Mouse (Mus musculus) forebrain, embryonic 14.5 days (tissue): ENCODE results near the gene Adam12. TPM values are rescaled to one million over a fixed set of nuclear protein-coding genes. Genes with fewer than 3 reads are reported as not detected.

ENCODE experiments used
- ATAC-seq: fragments of 200-750 bp; cut with Nextera tagmentation; 2 replicates; pipeline ENCODE4 v1.8.0; 2017; ENCODE audit warnings: mild to moderate bottlenecking, moderate library complexity
- DNase-seq: peaks from one replicate; pipeline ENCODE4 v3.0.0-alpha.2; 2015; ENCODE audit warnings: low spot score
- H3K27ac ChIP-seq: fragments of 300-500 bp; sonication (generic); 2 replicates; pipeline ENCODE4 v1.5.1; 2014; ENCODE audit warnings: low read depth, mild to moderate bottlenecking, control low read depth, low read length, moderate library complexity
- H3K27me3 ChIP-seq: fragments of 300-500 bp; sonication (generic); replicated peaks from 2 replicates; pipeline ENCODE4 v1.6.1; 2014; ENCODE audit warnings: low read length, control low read depth, mixed read lengths; ENCODE audit not compliant: control insufficient read depth, insufficient read depth
- H3K36me3 ChIP-seq: fragments of 300-500 bp; sonication (generic); 2 replicates; pipeline ENCODE4 v1.6.1; 2014; ENCODE audit warnings: low read length, control low read depth; ENCODE audit not compliant: control insufficient read depth, insufficient read depth
- H3K4me1 ChIP-seq: fragments of 300-500 bp; sonication (generic); 2 replicates; pipeline ENCODE4 v1.6.1; 2014; ENCODE audit warnings: antibody characterized with exemption, low read length, control low read depth; ENCODE audit not compliant: control insufficient read depth, insufficient read depth
- H3K4me2 ChIP-seq: fragments of 300-500 bp; sonication (generic); 2 replicates; pipeline ENCODE4 v1.6.1; 2014; ENCODE audit warnings: mild to moderate bottlenecking, control low read depth, low read length
- H3K4me3 ChIP-seq: fragments of 300-500 bp; sonication (generic); 2 replicates; pipeline ENCODE4 v1.5.1; 2014; ENCODE audit warnings: low read depth, low read length, control low read depth
- H3K9ac ChIP-seq: fragments of 300-500 bp; sonication (generic); 2 replicates; pipeline ENCODE4 v1.6.1; 2014; ENCODE audit warnings: mild to moderate bottlenecking, low read length, control low read depth, moderate library complexity
- H3K9me3 ChIP-seq: fragments of 300-500 bp; sonication (generic); replicated peaks from 2 replicates; pipeline ENCODE4 v1.6.1; 2016; ENCODE audit warnings: low read length, control low read depth, mixed read lengths; ENCODE audit not compliant: control insufficient read depth
- WGBS: fragments of 180-500 bp; shearing (Covaris S2); extraction: QIAGEN DNeasy Blood & Tissue Kit; methylation state at CpG from one replicate; pipeline ENCODE4 v1.1.7; 2014; 5-methylcytosine and 5-hydroxymethylcytosine counted together
- polyA plus RNA-seq: library from polyadenylated mRNA; unstranded; fragments of >200 nt; fragmentation: Nextera tagmentation; extraction: Ambion mirVana; gene quantifications from 2 replicates; pipeline ENCODE4 v1.2.1, GENCODE M21; 2014

Adam12 gene
- polyA plus RNA-seq, 1 experiment from 2014 or later: 1.9 TPM

DNA sequence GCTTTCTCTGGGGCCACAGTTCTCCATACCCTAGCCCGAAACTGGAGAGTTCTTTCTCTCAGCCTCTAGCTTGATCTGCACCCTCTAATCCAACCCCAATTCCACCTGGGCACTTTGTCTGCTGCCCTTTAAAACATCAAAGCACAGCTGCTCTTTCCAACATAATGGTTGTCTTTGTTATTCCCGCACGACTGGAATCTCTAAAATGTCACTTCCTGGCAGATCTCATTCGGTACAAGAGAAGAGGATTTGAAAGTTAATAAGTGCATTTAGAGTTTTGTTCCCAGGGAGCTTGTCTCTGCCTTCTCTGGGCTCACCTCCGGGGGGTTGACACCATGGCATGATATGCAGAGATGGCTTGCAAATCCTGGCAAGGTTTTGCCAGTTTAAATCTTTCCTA lies 14.7 kb upstream of the Adam12 start:
- no peak for ATAC-seq
- H3K9me3 ChIP-seq: no peaks in the 10 kb centered on the region

DNA sequence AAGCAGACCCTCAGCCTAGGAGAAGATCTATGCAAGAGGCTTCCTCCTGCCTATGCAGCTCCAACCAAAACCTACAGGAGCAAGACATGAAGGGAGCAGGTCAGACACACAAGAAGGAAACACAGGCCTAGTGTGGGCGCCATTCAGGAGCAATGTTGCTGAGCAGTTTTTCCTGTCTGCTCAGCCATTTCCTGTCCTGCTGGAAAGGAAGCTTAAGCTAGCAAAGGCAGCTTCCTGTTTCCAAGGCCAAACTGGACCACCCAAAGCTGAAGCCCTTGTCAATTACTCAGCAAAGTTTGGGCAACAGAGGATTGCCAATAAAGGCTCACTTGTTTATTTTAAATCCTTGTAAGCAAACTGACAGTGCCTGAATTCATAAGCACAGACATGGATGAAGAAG lies 10.8 kb upstream of the Adam12 start:
- no peaks in the 10 kb centered on the region for H3K36me3 ChIP-seq
- no peaks in the 10 kb centered on the region for H3K4me1 ChIP-seq
- 90% methylated on average over 1 of the region's 1 CpGs for WGBS
- ATAC-seq (no peak), DNase-seq (no peak)
- H3K27me3 ChIP-seq: no peaks in the 10 kb centered on the region
- no peak overlapping the region for H3K27ac ChIP-seq
- no peak overlapping the region for H3K4me3 ChIP-seq
- no peak overlapping the region for H3K4me2 ChIP-seq
- H3K9ac ChIP-seq: no peak overlapping the region
- H3K9me3 ChIP-seq: no peaks in the 10 kb centered on the region

More for the DNA sequence above, 14.7 kb upstream of the Adam12 start:
- Histone ChIP-seq H3K4me1 (no peaks in the 10 kb centered on the region), H3K4me3 (no peak overlapping the region), H3K27ac (no peak overlapping the region), H3K4me2 (no peak overlapping the region), H3K9ac (no peak overlapping the region), H3K27me3 (no peaks in the 10 kb centered on the region), H3K36me3 (no peaks in the 10 kb centered on the region)
- WGBS: 28% methylated on average over 5 of the region's 5 CpGs
- DNase-seq: no peak

DNA sequence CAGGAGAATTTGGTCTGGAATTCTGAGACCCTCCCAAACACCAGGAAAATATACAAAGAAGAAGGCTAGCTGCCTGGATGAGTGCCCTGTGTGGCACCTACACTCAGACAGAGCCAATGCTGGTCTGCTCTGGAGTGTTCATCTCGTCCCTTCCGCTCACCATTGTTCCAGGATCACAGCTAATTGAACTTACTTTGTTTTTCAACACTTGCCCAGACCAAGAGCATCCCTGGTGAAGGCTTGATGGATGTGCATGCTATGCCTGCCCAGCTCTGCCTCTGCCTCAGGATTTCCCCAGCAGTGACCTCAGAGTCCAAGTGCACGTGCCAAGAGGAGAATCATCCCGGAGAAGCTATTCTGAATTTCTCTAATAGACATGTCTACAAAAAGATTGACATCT lies 9.3 kb upstream of the Adam12 start:
- Histone ChIP-seq H3K9me3 (no peaks in the 10 kb centered on the region), H3K36me3 (no peaks in the 10 kb centered on the region), H3K4me2 (no peak overlapping the region), H3K27me3 (no peaks in the 10 kb centered on the region), H3K4me3 (no peak overlapping the region), H3K4me1 (no peaks in the 10 kb centered on the region), H3K9ac (no peak overlapping the region), H3K27ac (no peak overlapping the region)
- 85% methylated on average over 4 of the region's 4 CpGs for WGBS
- ATAC-seq (no peak), DNase-seq (no peak)

DNA sequence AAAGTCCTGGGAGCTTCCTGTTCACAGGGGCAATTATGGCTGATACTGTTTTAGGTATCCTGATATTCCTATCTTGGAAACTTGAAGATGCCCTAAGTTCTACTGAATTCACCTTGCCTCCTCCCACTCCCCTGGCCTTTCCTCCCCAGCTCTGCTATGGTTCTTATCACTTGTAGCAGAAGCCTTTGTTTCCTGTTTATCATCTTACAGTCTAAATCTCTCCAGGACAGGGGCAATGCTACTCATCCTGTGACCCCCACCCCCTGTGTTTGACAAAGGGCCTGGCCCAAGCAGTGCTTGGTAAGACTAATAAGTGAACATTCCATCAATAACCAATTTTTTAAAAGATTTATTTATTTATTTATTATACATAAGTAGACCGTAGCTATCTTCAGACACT lies 8.6 kb upstream of the Adam12 start:
- no peak overlapping the region for H3K9ac ChIP-seq
- no peaks in the 10 kb centered on the region for H3K27me3 ChIP-seq
- no peak overlapping the region for H3K4me3 ChIP-seq
- H3K4me2 ChIP-seq: no peak overlapping the region
- H3K9me3 ChIP-seq: no peaks in the 10 kb centered on the region
- WGBS: 95% methylated on average over 1 of the region's 1 CpGs
- H3K36me3 ChIP-seq: no peaks in the 10 kb centered on the region
- DNase-seq (no peak), ATAC-seq (no peak)
- no peak overlapping the region for H3K27ac ChIP-seq
- no peaks in the 10 kb centered on the region for H3K4me1 ChIP-seq

DNA sequence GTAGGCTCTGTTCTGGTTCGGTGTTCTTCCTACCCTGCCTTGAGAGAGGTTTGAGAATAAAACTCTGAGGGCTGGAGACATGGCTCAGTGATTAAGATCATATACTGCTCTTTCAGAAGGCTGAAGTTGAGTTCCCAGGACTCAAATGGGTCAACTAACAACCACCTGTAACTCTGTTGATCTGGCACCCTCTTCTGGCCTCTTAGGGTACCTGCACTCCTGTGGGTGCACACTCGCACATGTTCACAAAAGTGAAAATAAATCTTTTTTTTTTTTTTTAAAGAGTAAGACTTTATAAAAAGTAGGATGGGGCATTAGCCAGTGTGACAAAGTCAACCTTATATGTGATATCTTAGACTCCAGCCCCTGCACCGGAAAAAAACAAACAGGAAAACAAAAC lies 6.9 kb upstream of the Adam12 start:
- H3K4me2 ChIP-seq: no peak overlapping the region
- H3K4me1 ChIP-seq: no peaks in the 10 kb centered on the region
- DNase-seq (no peak), ATAC-seq (no peak)
- H3K36me3 ChIP-seq: no peaks in the 10 kb centered on the region
- no peak overlapping the region for H3K9ac ChIP-seq
- 92% methylated on average over 3 of the region's 3 CpGs for WGBS
- no peaks in the 10 kb centered on the region for H3K27me3 ChIP-seq
- no peaks in the 10 kb centered on the region for H3K9me3 ChIP-seq
- no peak overlapping the region for H3K4me3 ChIP-seq
- H3K27ac ChIP-seq: no peak overlapping the region

DNA sequence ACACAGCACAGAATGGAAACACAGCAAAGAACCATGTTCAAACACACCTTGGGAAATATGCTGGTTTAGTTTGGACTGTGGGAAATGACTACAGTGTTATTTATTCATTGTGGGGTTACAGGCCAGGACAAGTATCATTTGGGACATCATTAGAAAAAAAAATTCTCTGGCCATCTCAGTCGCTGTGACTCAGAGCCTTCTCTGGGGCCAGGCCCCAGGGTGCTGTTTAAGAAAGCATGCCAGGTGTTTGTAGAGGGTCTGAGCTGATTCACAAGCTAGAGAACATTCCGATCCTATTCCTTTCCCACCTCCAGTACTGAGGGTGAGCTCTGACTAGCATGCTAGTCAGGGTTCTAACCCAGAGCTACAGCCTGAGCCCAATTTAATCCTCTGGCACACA lies 5.4 kb upstream of the Adam12 start:
- Histone ChIP-seq H3K36me3 (no peaks in the 10 kb centered on the region), H3K27me3 (no peaks in the 10 kb centered on the region), H3K4me1 (no peaks in the 10 kb centered on the region), H3K27ac (no peak overlapping the region), H3K4me2 (no peak overlapping the region), H3K9ac (no peak overlapping the region), H3K9me3 (no peaks in the 10 kb centered on the region), H3K4me3 (no peak overlapping the region)
- WGBS: 83% methylated on average over 2 of the region's 2 CpGs
- ATAC-seq: no peak
- no peak for DNase-seq

DNA sequence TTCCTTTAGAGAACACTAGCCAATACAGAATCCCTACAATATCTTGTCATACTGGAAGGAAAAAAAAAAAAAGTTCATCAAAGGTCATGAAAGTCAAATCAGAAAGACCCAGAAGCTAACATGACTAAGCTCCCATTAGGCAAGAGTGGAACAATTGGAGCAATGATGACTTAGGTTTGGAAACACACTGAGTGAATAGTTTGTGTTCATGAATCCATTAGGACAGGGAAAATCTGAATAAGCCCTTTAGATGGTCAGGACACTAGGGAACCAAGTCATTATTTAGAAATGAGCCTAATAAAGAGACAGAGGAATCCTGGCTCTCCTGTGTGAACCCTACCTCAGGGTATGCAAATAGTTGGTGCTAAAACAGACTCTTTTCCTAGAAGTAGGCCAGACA lies 4.8 kb upstream of the Adam12 start:
- Histone ChIP-seq H3K4me2 (no peak overlapping the region), H3K4me1 (no peaks in the 10 kb centered on the region), H3K9me3 (no peaks in the 10 kb centered on the region), H3K27me3 (no peaks in the 10 kb centered on the region), H3K27ac (no peak overlapping the region), H3K9ac (no peak overlapping the region), H3K36me3 (no peaks in the 10 kb centered on the region), H3K4me3 (no peak overlapping the region)
- no peak for DNase-seq
- no peak for ATAC-seq

DNA sequence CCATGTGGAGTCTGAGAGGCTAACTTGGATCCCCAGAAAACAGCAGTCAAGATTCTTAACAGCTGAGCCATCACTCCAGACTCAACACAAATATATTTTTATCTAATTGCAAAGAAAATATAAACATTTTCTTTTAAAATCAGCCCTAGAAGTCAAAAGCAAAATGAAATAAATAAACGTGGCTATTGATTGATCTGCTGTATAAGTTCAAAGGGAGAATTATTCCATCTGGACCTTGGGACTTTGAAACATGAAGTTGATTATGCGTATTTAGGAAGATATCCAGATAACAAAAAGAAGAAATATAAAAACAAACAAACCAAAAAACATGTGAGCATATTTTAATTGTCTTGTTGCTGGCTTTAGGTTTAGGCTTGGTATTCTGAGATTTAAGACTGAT lies 3.6 kb upstream of the Adam12 start:
- Histone ChIP-seq H3K27ac (no peak overlapping the region), H3K36me3 (no peaks in the 10 kb centered on the region), H3K4me2 (no peak overlapping the region), H3K4me1 (no peaks in the 10 kb centered on the region), H3K4me3 (no peak overlapping the region), H3K27me3 (no peaks in the 10 kb centered on the region), H3K9me3 (no peaks in the 10 kb centered on the region), H3K9ac (no peak overlapping the region)
- DNase-seq (no peak), ATAC-seq (no peak)
- 86% methylated on average over 2 of the region's 2 CpGs for WGBS

DNA sequence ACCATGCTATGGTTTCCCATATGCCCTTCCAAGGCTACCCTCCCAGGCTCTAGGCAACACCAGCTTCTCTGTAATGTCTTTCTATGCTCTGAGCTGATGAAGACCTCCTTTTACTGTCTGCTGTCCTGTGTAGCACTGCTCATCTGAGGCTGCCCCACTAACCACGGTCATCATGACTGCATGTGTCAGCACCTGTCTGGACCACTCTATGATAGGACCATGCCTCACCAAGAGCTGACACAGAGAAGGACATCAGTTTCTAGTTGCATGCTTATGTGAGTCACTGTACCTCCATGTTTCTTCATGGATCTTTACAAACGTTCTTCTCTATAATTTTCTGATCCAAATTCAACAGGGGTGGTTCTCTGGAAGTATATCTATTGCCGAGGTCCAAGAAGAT lies 1.2 kb downstream of the Adam12 start:
- ATAC-seq: no peak
- WGBS: 88% methylated on average over 3 of the region's 3 CpGs

More for the DNA sequence above, 1.2 kb downstream of the Adam12 start:
- Histone ChIP-seq H3K4me1 (peaks cover 3% of the 10 kb centered on the region; the same call in 1 of the 2 replicates), H3K9me3 (no peaks in the 10 kb centered on the region), H3K36me3 (no peaks in the 10 kb centered on the region), H3K4me3 (no peak overlapping the region), H3K4me2 (no peak overlapping the region), H3K27ac (no peak overlapping the region), H3K9ac (no peak overlapping the region), H3K27me3 (peaks cover 6% of the 10 kb centered on the region; the same call in 1 of the 2 replicates)
- DNase-seq: no peak
